20 mouse cellular contexts compared by ENCODE assay signal in genomic region chr6:74903551-74903950, GRCm38 (mm10).
"Had no signal": no experiment of that assay in that cellular context is flagged by ENCODE, and none has a peak within 500 bp of the region (broad histone marks: within the 10 kb centered on the region; RNA-seq: fewer than 3 reads in every experiment).

No protein-coding gene starts in this region.

- H3K27ac ChIP-seq: lung, embryonic 15.5 days; macrophage; midbrain, embryonic 10.5 days; midbrain, embryonic 12.5 days; neural tube, embryonic 13.5 days; neural tube, embryonic 15.5 days; stomach, embryonic 15.5 days; stomach, postnatal 0 days had no signal

- H3K27me3 ChIP-seq: lung, embryonic 15.5 days; megakaryocyte, embryonic 14.5 days; midbrain, embryonic 12.5 days; neural tube, embryonic 13.5 days; neural tube, embryonic 15.5 days; stomach, embryonic 15.5 days had no signal

- H3K9me3 ChIP-seq: lung, embryonic 15.5 days; megakaryocyte, embryonic 14.5 days; midbrain, embryonic 10.5 days; midbrain, embryonic 12.5 days; neural tube, embryonic 13.5 days; neural tube, embryonic 15.5 days; stomach, embryonic 15.5 days had no signal

- H3K9ac ChIP-seq: lung, embryonic 15.5 days; midbrain, embryonic 12.5 days; neural tube, embryonic 13.5 days; neural tube, embryonic 15.5 days; stomach, embryonic 15.5 days had no signal

- H3K4me3 ChIP-seq: lung, embryonic 15.5 days; megakaryocyte, embryonic 14.5 days; midbrain, embryonic 10.5 days; midbrain, embryonic 12.5 days; myocyte; neural tube, embryonic 13.5 days; neural tube, embryonic 15.5 days; stomach, embryonic 15.5 days had no signal

- H3K4me1 ChIP-seq: lung, embryonic 15.5 days; megakaryocyte, embryonic 14.5 days; midbrain, embryonic 10.5 days; midbrain, embryonic 12.5 days; neural tube, embryonic 13.5 days; neural tube, embryonic 15.5 days; stomach, embryonic 15.5 days had no signal

- H3K36me3 ChIP-seq: lung, embryonic 15.5 days; midbrain, embryonic 10.5 days; midbrain, embryonic 12.5 days; neural tube, embryonic 13.5 days; neural tube, embryonic 15.5 days; stomach, embryonic 15.5 days had no signal

- DNase-seq: lung, adult 2 months; lung, postnatal 14 days; lung, postnatal 36 days; midbrain, embryonic 14.5 days; retina, postnatal 1 day; right cerebral cortex, postnatal 14 days; right cerebral cortex, postnatal 4 days; thymus, adult 2 months; thymus, postnatal 25 days; thymus, postnatal 4 days had no signal
